Mouse (Mus musculus) testis, adult 2 months (tissue): ENCODE measurements around the gene Zbtb16. TPM values are rescaled to one million over a fixed set of nuclear protein-coding genes. Genes with fewer than 3 reads are reported as not detected.

Experiments used
- H3K27ac ChIP-seq: fragments of 200-500 bp; 2 replicates; pipeline ENCODE4 v1.5.1; 2012; ENCODE audit warnings: low read depth, low read length; ENCODE audit not compliant: control insufficient read depth, insufficient read depth
- H3K27me3 ChIP-seq: fragments of 200-500 bp; 2 replicates; pipeline ENCODE4 v1.6.1; 2012; ENCODE audit warnings: mild to moderate bottlenecking, low read length, moderate library complexity; ENCODE audit not compliant: control insufficient read depth, insufficient read depth
- H3K36me3 ChIP-seq: fragments of 200-500 bp; 2 replicates; pipeline ENCODE4 v1.6.1; 2012; ENCODE audit warnings: mild to moderate bottlenecking, low read length; ENCODE audit not compliant: control insufficient read depth, insufficient read depth
- H3K4me1 ChIP-seq: fragments of 200-500 bp; 2 replicates; pipeline ENCODE4 v1.6.1; 2012; ENCODE audit warnings: low read length; ENCODE audit not compliant: control insufficient read depth, insufficient read depth
- H3K4me3 ChIP-seq: fragments of 200-500 bp; 2 replicates; pipeline ENCODE4 v1.5.1; 2012; ENCODE audit warnings: low read depth, mild to moderate bottlenecking, low read length, moderate library complexity, mixed read lengths; ENCODE audit not compliant: control insufficient read depth
- CTCF ChIP-seq: fragments of 200-500 bp; IDR thresholded peaks from 2 replicates; pipeline ENCODE4 v1.5.1; 2012; ENCODE audit warnings: low read depth, mild to moderate bottlenecking, inconsistent platforms, low read length, moderate library complexity; ENCODE audit not compliant: control insufficient read depth, insufficient read depth, insufficient replicate concordance
- POLR2A ChIP-seq: fragments of 200-500 bp; IDR thresholded peaks from 2 replicates; pipeline ENCODE4 v1.6.1; 2012; ENCODE audit warnings: low read depth, mild to moderate bottlenecking, inconsistent platforms, low read length, moderate library complexity; ENCODE audit not compliant: control insufficient read depth
- polyA plus RNA-seq: library from polyadenylated mRNA; depleted of rRNA; stranded (reverse); fragments of >200 nt; gene quantifications from 2 replicates; pipeline ENCODE4 v1.2.3, GENCODE M21; 2012

Zbtb16 gene
- polyA plus RNA-seq, 1 experiment, result 2.6 TPM

DNA sequence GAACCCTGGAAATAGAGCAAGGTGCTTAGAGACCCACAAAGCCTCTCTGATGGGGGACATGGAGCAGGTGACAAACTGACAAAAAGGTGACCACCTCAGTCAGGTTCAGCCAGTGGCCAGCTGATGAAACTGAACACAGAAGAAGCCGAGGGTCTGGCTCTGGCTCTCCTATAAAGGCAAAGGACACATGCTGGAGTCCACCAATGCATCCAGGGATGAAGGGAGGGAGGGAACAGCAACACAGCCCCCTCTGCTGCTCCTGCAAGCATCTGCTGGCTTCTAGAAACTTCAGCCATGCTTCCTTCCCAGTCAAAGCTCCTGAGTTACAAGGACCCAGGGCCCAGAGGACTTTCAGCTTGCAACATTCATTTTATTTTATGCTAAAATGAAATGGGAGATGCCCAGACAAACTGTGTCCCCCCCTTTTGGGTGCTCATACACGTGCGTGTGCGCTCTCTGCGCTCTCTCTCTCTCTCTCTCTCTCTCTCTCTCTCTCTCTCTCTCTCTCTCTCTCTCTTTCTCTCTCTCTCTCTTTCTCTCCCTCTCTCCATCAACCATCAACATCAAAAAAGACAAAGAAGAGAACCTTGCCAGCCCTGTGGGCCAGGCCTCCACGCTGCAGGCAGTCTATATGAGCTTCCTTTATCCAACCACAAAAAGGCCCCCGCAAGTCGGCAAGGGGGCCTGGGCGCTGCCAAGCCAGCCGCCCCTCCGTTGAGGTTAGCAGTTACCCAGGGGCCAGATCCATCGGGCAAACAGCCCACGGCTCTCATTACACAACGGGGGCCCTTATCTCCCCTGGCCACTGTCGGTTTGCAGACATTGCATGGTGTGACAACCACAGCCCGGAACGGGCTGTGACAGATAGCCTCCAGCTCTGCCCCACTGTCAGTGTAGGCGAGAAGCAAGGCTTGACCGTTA lies 21.8 kb downstream of the Zbtb16 start:
- no peak for TF ChIP-seq CTCF
- TF ChIP-seq POLR2A, result no peak
- H3K4me3 ChIP-seq, result no peak overlapping the region
- H3K4me1 ChIP-seq, result peaks cover 2% of the 10 kb centered on the region; the same call in 1 of the 2 replicates
- no peaks in the 10 kb centered on the region for H3K27me3 ChIP-seq
- H3K27ac ChIP-seq, result no peak overlapping the region
- no peaks in the 10 kb centered on the region for H3K36me3 ChIP-seq

DNA sequence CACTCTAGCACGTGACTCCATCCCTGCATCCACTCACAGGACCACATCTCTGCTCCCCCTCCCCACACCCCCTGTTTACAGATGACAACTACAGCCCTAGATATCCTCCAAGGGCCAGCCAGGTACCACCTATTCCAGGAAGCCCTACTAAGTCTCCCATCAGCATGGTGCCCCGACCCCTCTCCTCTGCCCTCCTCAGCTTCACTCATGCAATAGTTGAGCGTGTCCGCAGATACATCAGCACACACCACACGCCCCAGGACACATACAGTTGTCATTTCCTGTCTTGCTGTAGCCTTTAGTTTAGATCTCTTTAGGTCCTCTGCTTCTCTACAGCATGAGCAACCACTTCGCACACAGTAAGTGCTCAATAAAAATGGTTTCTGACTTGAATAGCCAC lies 23.7 kb downstream of the Zbtb16 start:
- Histone ChIP-seq H3K27me3 (no peaks in the 10 kb centered on the region), H3K27ac (no peak overlapping the region), H3K36me3 (no peaks in the 10 kb centered on the region), H3K4me3 (no peak overlapping the region), H3K4me1 (no peaks in the 10 kb centered on the region)
- TF ChIP-seq POLR2A (no peak), CTCF (no peak)

DNA sequence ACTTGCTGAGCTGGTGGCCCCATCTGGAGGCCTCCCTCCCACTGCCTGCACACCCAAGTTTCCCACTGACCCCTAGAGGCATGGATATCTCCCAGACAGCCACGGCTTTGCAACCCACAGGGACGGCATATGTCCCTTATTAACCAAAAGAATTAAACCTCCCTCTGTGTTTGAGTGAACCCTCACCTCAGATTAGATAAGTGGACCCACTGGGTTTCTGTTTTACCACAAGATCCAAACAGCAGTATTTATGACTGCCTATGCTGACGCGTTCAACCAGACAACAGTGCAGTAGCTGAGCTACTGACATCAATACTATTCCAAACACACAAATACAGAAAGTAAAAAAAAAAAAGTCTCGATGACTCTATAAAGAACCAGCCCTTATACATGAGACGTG lies 29.4 kb downstream of the Zbtb16 start:
- TF ChIP-seq POLR2A (no peak), CTCF (no peak)
- no peak overlapping the region for H3K27ac ChIP-seq
- no peak overlapping the region for H3K4me3 ChIP-seq
- no peaks in the 10 kb centered on the region for H3K27me3 ChIP-seq
- no peaks in the 10 kb centered on the region for H3K36me3 ChIP-seq
- no peaks in the 10 kb centered on the region for H3K4me1 ChIP-seq

DNA sequence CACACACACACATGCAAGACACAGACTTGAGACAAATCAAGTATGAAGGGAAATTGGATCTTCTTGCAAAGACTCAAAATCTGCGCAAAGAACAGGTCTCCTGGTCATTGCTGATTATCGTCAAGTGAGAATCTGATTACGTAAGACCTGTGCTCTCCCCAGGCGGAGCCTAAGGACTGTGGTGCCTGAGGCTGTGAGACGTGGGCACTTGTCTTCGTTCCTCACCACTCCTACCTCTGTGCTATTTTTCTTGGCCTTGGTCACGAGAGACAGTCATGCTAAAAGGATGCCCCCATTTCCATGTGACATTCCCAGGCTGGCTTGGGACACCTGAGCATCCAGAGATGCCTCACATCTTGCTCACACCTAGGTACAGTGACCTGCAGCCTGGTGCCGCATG lies 30.2 kb downstream of the Zbtb16 start:
- Histone ChIP-seq H3K27me3 (no peaks in the 10 kb centered on the region), H3K36me3 (no peaks in the 10 kb centered on the region), H3K4me3 (no peak overlapping the region), H3K4me1 (no peaks in the 10 kb centered on the region), H3K27ac (no peak overlapping the region)
- TF ChIP-seq CTCF (no peak), POLR2A (no peak)

DNA sequence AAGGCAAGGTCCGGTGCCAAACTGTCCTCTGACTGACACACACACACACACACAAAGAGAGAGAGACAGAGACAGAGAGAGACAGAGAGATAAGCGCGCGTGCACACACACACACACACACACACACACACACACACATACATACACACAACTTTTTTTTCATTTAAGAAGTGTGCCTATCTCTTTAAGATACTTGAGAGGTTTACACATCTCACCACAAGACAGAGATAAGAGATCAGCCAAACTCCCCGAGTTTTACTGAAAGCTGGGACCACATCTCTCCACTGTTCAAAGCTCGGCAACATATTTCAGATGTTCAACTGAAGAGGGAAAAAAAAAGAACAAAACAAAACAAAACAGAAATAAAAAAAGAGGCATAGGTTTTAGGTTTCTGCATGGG lies 31.5 kb downstream of the Zbtb16 start:
- no peak for TF ChIP-seq CTCF
- TF ChIP-seq POLR2A, result no peak
- Histone ChIP-seq H3K4me3 (no peak overlapping the region), H3K4me1 (no peaks in the 10 kb centered on the region), H3K27ac (no peak overlapping the region), H3K27me3 (no peaks in the 10 kb centered on the region), H3K36me3 (no peaks in the 10 kb centered on the region)

DNA sequence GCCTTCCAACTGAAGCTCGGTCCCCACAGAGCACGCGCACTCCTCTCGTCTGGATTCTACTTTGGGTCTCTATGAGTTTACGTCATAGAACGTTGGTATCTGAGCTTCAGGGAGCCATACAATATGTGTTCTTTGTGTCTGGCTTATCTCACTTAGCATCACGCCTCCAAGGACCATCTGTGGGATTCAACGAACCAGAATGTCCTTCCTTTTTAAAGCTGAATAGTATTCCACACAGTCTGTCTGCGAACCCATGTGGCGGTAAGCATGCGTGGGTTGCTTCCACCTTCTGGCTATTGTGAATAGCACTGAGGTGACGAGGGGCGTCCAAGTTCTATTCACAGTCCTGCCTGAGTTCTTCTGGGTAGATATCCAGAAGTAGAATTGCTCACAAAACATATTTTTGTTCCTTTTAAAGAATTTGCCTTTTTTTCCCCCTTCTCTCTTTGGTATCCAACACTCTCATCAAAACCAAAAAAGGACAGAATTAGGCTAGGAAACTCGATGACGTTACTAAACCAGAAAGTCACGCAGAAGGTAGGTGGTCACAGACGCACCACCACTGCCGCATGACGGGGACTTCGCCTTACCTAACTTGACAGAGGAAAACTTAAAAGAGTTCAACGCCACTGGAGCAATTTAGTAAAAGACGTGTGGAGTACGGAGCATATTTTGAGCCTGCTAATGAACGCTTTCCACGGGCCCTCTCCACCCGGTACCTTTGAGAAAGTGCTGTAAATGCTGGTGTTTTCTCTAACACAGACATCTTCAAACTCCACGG lies 32.4 kb downstream of the Zbtb16 start:
- H3K27me3 ChIP-seq, result no peaks in the 10 kb centered on the region
- no peak for TF ChIP-seq POLR2A
- no peak for TF ChIP-seq CTCF
- no peaks in the 10 kb centered on the region for H3K4me1 ChIP-seq
- no peak overlapping the region for H3K27ac ChIP-seq
- no peaks in the 10 kb centered on the region for H3K36me3 ChIP-seq
- H3K4me3 ChIP-seq, result no peak overlapping the region

DNA sequence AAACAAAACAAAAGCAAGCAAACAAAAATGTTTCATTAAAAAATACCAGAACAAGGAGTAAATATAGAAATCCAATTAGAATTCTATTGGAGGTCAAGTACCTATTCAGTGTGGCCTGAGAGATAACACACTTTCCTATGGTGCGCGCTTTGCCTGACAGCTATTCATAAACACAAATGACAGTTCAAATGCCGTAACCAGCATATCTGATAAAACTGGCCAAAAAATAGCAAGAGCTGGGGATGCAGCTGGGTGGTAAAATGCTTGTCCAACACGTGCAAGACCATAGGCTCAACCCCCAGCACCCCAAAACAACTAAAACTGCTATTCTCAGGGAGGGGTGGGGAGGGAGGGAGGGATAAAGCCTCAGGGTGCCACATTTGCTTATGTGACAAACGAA lies 33.6 kb downstream of the Zbtb16 start:
- no peaks in the 10 kb centered on the region for H3K36me3 ChIP-seq
- H3K4me1 ChIP-seq, result no peaks in the 10 kb centered on the region
- no peaks in the 10 kb centered on the region for H3K27me3 ChIP-seq
- no peak overlapping the region for H3K27ac ChIP-seq
- H3K4me3 ChIP-seq, result no peak overlapping the region
- no peak for TF ChIP-seq CTCF
- no peak for TF ChIP-seq POLR2A
